Mouse (Mus musculus): ENCODE results near the gene Phactr2. TPM values are rescaled to one million over a fixed set of nuclear protein-coding genes. Genes with fewer than 3 reads are reported as not detected.

Gene Phactr2
- polyA plus RNA-seq (2017; shearing (Covaris generic)): 7.2 TPM

DNA sequence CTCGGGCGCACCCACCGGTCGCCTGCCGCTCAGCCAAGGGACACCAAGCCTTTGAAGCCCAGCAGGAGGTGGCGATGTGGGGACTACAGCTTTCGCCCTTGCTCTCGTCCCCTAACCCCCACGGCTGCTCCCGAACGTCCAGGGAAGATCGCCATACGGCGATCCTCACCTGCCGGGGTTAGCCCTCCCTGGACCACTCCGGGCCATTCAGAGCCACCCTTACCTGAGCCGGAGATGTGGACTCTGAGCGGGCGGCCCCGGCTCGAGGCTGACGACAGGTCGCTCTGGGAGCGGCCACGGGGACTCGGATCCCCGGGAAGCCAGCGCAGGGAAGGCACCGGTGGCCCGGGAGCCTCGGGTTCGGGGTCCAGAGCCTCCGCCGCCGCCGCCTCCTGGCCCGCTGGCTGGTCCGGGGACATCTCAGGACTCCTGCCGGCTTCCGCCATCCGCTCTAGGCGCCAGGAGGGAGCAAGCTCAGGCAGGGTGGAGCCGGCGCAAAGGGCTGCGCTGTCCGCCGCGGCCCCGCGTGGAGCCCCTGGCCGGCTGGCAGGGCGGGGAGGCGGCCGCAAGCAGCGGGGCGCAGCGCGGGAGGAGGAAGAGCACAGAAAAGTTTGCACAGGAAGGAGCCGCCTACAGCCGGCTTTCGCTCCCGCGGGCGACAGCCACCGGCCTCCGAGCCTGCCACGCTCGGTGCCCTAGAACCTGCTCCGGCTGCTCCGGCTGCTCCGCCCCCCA is at the start of gene Phactr2:
Gene Phactr2 (minus strand): TSS at position 580 of the 735 bp plus-strand sequence.

DNA sequence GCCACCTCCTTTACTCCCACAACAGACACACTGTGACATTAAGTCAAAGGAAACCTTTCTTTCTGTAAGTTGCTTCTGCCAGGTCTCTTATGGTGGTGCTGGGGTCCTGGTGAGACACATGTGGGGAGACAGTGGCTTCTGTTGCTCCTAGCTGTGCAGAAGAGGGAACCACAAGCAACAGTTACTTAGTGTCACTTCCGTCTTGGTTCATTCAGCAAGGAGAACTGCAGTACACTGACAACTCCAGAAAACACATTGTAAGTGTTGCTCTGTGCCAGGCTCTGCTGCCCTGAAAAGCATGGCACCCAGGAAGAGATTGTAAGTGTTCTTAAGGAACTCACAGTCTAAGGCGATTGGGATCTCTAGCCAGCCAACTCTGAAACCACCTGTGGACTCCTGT is 25.1 kb upstream of the Phactr2 start, which contains the start of gene Fuca2:
Gene Fuca2 (plus strand): TSS at position 210 of the 400 bp plus-strand sequence.

DNA sequence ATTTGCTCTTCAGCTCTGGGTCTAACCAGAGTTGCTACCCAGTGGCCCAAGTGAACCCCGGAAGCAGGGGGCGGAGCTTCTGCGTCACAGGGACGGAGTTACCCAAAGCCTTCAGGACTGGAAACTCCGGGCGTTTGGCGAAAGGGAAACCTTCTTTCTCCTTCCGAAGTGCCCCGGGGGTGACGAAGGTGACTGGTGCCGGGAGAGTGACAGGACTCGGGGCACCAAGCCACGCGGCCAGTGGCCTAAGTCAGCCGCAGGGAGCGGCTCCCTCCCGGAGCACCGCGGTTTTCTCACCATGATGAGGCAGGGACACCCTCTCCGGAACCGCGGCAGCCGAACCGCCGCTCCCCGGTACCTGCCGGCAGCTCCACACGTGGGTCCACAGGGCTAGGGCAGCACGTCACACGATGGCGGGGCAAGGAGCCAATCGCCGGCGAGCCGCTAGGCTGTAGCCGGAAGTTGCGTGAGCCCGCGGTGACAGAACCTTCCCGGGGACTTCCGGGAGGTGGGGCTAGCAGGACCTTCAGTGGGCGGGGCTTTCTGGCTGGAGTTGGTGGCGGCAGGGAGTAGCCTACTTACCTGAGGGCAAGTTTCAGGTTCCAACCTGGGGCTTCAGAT is 281.4 kb downstream of the Phactr2 start, which contains the start of gene Ltv1:
Gene Ltv1 (minus strand): TSS at position 438 of the 621 bp plus-strand sequence.

DNA sequence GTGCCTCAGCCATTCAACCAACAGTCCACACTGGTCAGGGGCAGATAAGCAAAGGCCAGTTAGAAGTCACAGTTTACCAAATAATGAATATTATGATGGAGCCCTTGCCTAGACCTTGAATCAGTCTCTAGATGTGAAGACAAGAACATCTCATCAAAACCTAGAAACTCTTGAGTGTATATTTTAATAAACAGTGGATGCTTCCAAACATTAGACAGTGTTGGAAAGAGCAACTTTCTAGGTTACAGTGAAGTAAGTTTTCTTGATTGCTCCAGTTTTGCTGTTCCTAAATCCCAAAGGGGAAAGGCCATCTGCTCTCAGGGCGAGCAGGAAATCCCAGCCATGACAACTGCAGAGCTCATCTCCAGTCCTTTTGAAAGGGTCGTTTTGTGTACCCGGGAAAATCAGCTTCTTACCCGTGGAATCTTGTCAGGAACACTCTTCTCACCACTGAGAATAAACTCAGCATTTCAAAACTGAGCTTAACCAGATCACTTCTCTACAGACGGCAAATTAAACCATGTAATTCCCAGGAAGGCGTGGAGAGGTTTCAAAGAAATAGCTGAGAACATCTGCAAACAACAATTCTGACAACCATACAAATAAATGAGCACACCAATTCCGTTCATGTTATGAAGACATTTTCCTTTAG is 296.1 kb downstream of the Phactr2 start, which contains the start of gene Zc2hc1b:
Gene Zc2hc1b (minus strand): TSS at position 51 of the 652 bp plus-strand sequence.

Other genes with a start within 250 kb of the Phactr2 start
- 59.6 TPM for gene Fuca2, start 25.1 kb upstream of the Phactr2 start, polyA plus RNA-seq (2017; shearing (Covaris generic))
- 2.4 TPM for gene Adat2, start 78.5 kb upstream of the Phactr2 start, polyA plus RNA-seq (2017; shearing (Covaris generic))
- gene Pex3, start 78.7 kb upstream of the Phactr2 start, polyA plus RNA-seq (2017; shearing (Covaris generic)): 37.8 TPM

All from activated CD4-positive, CD25-positive, alpha-beta regulatory T cell, adult 9 weeks (primary cell).